Mouse (Mus musculus): ENCODE data around the gene Ambra1.

DNA sequence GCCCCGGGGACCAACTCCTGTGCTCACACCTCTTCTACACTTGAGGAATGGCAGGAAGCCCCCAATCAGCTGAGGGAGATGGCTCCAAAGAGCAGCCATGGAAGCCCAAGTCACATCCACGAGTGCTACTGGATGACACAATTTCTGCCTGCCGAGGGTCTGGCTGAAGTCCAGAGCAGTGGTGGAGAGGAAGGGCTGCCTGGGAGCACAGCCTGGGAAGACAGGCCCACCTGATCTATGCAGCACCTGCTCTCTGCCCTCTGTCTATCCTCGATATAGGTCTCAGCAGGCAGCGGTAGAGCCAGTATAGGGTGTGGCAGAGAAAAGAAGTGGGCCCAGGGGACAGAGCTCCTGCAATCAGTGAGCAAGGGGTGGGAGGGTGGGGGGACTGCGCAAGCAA is 216.9 kb downstream of the Ambra1 start:
- TF ChIP-seq MAFK (IDR thresholded peaks at IDR 0.05; ENCODE audit: insufficient read depth, low read depth, low read length) = no peak
- TF ChIP-seq ZC3H11A (IDR thresholded peaks at IDR 0.05; ENCODE audit: borderline replicate concordance, low read depth, low read length) = no peak
- TF ChIP-seq ZNF384 (IDR thresholded peaks at IDR 0.05; ENCODE audit: low read depth, low read length) = no peak
- no peak for TF ChIP-seq CHD2 (IDR thresholded peaks at IDR 0.05; ENCODE audit: low read depth, low read length)
- TF ChIP-seq HCFC1 (IDR thresholded peaks at IDR 0.05; ENCODE audit: borderline replicate concordance, insufficient read depth, low read length) = no peak

All from ES-E14 (cell line).